Mouse (Mus musculus): Measurements from ENCODE around the gene Rpl13a. TPM values are rescaled to one million over a fixed set of nuclear protein-coding genes. Genes with fewer than 3 reads are reported as not detected.
"Not testable (repeated sequence)": the region's sequence is repeated elsewhere in the genome, so short reads cannot be mapped to it uniquely, and the experiment has no call there.

The Rpl13a gene
- 2,093 and 2,372 TPM in 2 replicates for polyA plus RNA-seq (2012; rRNA removed)

DNA sequence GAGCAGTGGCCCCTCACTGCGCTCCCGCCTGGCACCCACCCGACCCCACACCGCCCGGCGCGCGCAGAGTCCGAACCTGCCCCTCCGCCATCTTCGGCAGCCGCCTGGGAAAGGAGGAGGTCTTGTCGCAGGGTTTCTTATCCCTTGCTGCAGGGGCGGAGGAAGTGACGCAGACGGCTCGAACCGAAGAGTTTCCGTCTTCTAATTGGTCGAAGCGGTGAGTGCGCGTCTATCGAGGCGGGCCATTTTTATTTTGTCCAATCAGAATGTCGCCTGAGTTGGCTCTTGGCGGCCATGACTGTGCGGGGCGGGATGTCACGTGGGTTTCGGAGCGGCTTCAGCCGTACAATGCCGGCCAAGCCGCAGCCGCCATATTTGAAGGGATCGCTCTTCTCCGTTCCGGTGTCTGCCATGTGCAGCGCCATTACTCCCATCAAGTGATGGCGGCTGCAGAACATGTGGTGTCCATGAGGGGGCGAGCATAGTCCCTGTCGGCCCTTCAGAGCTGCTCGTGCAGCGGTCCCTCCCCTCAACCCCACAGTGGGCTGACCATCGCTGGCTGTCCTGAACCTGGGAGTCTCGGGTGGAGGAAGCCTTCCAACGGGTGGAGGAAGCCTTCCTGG lies at the start of gene Rpl13a:
Gene Rpl13a (minus strand): TSS at position 138 of the 623 bp plus-strand sequence.
- under 1% methylated on average over 48 of the region's 48 CpGs for WGBS
- DNase-seq (ENCODE audit: low read depth, low spot score) = peak; percentile 98

DNA sequence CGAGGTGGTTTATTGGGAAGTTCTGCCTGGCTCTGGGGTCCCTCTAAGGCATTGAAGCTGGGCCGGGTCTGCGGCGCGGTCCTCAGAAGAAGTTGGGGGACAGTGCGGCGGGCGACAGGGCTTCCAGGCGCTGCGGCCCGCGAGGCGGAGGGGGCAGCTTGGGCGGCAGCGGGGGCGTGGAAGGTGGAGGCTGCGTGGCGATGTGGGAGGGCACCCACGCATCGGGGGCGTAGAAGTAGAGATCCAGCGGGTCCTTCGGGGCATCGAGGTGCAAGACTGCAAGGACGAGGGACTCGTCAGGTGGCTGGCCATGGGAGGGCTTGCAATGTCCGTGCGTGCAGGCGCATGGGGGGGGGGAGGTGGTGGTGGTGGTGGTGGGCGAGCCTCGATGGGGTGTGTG lies 47.8 kb upstream of the Rpl13a start:
- no peak for DNase-seq (ENCODE audit: low read depth, low spot score)
- WGBS = 4% methylated on average over 30 of the region's 31 CpGs

DNA sequence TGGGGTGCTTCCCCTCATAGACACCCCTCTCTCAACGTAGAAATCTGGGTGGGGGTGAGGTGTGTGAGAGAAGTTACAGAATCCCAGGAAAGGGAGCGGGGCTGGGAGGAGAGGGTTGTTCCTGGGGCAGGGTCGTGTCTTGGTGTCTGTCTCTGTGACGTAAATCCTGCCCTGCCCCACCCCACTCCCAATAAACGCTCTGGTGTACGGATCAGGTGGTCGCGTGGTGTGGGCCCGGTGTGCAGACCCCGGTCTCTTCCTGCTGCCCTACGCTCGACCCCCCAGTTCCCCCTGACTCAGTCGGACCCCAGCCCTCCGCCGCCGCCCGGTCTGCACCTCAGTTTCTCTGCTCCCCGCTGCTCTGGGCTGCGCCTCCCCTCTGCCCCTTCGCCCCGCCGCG lies 47.4 kb upstream of the Rpl13a start:
- 5% methylated on average over 23 of the region's 23 CpGs for WGBS
- no peak for DNase-seq (ENCODE audit: low read depth, low spot score)

DNA sequence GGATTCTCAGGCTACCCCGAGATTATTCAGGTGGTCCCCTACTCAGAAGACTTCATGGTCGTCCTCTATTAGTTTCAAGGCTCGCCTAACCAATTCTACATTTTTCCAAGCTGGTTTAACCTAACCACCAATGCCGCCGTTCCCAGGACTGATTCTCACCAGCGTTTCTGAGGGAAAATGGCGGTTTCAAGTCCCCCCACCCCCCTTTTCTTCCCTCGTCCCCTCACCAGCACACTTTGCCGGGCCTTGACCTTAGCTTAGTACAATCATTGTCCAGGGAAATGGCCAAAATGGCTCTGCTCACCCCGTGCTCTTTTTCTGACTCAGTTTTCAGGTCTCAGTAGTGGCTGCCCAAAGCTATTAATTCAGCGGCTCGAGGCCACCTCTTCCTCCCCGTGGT lies 46.8 kb upstream of the Rpl13a start:
- WGBS = 4% methylated on average over 13 of the region's 13 CpGs

DNA sequence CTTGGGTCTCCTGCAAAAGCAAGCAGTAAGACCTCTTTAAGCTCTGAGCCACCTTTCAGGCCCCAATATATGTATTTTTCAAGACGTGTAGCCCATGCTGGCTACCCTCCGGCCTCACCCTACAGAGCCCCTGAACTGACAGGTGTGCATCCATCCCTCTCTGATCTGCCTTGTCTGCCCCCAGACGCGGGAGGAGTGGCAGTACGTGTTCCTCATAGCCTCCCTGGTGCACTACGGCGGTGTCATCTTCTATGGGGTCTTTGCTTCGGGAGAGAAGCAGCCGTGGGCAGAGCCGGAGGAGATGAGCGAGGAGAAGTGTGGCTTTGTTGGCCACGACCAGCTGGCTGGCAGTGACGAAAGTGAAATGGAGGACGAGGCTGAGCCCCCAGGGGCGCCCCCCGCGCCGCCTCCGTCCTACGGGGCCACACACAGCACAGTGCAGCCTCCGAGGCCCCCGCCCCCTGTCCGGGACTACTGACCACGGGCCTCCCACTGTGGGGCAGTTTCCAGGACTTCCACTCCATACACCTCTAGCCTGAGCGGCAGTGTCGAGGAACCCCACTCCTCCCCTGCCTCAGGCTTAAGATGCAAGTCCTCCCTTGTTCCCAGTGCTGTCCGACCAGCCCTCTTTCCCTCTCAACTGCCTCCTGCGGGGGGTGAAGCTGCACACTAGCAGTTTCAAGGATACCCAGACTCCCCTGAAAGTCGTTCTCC lies 46.2 kb upstream of the Rpl13a start:
- DNase-seq (ENCODE audit: low read depth, low spot score) = no peak
- 8% methylated on average over 29 of the region's 29 CpGs for WGBS

More for the DNA sequence above, 46.8 kb upstream of the Rpl13a start:
- no peak for DNase-seq (ENCODE audit: low read depth, low spot score)

DNA sequence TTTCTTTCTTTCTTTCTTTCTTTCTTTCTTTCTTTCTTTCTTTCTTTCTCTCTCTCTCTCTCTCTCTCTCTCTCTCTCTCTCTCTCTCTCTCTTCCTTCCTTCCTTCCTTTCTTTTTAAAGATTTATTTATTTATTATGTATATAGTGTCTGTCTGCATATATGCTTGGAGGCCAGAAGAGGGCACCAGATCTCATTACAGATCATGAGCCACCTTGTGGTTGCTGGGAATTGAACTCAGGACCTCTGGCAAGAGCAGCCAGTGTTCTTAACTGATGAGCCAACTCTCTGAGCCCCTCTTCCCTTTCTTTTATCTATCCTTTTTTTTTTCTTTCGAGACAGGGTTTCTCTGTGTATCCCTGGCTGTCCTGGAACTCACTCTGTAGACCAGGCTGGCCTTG lies 45.2 kb upstream of the Rpl13a start:
- not testable (repeated sequence) for DNase-seq (ENCODE audit: low read depth, low spot score)
- WGBS = 59% methylated on average over 1 of the region's 1 CpGs

DNA sequence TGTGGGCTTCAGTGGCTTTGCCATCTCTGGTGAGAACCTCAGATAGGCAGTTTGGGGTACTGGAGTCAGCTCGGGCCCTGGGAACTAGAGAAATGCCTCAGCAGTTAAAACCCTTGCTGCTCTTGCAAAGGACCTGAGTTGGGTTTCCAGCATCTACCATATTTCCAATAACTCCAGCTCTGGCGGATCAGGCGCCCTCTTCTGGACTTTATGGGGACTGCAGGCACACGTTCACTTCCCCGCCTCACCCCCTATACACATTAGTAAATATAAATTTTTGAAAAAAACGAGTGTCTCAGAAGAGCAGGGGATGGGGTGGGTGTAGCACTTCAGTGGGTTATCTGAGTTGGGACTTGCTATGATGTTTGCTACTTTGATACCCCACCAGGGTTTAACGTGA lies 44.4 kb upstream of the Rpl13a start:
- 59% methylated on average over 7 of the region's 7 CpGs for whole genome bisulfite sequencing
- no peak for DNase-seq (ENCODE audit: low read depth, low spot score)

DNA sequence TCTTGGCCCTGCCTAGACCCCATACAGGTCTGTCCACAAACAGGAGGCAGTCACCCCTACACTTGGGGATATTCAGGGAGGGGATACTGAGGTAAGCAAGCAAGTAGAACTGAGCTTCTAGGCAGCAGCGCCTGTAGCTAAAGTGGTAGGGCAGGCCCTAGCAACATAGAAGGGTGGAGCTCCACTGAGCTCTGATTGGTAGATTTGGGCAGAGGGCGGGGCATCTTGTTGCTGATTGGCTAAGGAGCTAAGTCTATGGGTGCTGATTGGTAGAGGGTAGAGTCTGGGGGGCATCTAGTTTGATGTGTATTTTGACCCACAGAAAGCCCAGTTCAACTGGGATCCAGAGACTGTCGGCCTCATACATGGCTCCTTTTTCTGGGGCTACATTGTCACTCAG lies 40.9 kb upstream of the Rpl13a start:
- 88% methylated on average over 3 of the region's 3 CpGs for WGBS

DNA sequence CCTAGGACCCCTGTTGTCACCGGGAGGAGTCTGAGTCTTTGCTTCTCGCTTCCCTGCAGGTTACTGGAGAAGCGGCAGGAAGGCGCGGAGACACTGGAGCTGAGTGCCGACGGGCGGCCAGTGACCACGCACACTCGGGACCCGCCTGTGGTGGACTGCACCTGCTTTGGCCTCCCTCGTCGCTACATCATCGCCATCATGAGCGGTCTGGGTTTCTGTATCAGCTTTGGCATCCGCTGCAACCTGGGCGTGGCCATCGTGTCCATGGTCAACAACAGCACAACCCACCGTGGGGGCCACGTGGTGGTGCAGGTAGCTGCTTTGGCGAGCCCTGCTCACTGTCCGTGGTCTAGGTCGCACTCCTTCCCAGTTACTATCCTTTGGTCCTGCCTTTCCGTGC lies 40.1 kb upstream of the Rpl13a start:
- no peak for DNase-seq (ENCODE audit: low read depth, low spot score)
- WGBS = 10% methylated on average over 24 of the region's 24 CpGs

More for the DNA sequence above, 40.9 kb upstream of the Rpl13a start:
- DNase-seq (ENCODE audit: low read depth, low spot score) = no peak

DNA sequence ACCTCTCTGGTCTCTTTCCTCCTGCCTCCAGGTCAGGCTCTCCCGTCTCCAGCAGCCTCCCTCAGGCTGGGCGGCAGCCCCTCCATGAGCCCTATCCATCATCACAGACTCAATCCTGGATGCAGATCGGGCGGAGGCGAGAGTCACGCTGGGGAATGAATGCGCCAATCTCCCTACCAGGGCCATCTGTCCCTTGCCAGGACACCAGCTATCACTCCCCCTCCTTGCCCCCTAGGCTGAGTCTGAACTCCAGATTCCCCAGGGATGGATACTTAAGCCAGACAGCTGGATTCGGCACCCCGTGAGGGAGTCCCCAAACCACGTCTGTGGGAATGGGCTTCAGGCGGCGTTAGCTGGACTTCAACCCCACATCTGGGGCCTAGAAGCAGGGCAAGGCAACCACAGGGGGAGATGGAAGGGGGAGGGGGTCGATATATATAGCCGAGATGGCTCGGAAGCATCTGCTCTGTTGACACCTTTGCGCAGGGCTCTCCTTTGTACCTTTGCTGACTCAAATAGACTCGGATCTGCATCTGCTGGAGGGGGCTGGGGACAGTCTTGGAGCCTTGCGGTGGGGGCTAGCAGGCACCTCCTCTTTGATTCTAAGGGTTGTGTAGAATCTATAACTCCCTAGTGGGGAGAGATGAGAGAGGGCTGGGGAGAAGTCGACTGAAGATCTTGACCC lies 39.3 kb upstream of the Rpl13a start:
- 11% methylated on average over 19 of the region's 19 CpGs for WGBS
- no peak for DNase-seq (ENCODE audit: low read depth, low spot score)

DNA sequence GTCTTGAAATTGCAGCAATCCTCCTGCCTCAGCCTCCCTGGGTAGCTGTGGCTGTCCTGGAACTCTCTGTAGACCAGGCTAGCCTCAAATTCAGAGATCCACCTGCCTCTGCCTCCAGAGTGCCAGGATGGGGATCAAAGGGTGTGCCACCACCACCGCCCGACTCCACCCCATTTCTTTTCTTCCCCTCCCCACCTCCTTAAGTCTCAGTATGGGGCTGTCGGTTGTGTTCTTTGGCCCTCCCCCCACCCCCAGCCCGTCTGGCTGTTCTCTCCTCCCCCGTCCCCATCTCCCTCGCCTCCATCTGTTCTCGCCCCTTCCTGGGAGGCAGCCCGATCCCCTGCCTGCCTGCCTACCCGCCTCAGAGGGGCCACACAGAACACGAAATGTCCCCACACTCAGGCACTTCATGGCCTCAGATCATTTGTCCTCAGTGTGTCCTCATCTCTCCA lies 38.4 kb upstream of the Rpl13a start:
- 35% methylated on average over 10 of the region's 10 CpGs for WGBS
- no peak for DNase-seq (ENCODE audit: low read depth, low spot score)

DNA sequence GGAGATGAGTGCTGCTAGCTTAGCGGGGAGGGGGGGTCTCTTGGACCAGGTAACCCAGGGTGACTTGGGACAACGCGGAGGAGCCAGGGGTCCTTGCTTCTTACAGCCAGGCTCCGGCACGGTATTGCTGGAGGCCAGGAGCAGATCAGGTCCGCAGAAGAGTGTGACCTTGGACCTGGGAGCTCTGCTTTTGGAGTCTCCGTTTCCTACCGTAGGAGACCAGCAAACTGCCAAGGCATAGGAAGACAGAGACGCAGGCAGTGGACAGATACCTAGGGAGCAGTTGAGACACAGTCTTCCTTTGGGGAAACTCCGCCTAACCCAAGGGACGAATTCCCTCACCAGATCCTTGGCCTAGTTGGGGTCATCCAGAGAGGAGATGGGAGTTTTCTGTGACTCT lies 37.1 kb upstream of the Rpl13a start:
- DNase-seq (ENCODE audit: low read depth, low spot score) = no peak
- 63% methylated on average over 11 of the region's 11 CpGs for WGBS

DNA sequence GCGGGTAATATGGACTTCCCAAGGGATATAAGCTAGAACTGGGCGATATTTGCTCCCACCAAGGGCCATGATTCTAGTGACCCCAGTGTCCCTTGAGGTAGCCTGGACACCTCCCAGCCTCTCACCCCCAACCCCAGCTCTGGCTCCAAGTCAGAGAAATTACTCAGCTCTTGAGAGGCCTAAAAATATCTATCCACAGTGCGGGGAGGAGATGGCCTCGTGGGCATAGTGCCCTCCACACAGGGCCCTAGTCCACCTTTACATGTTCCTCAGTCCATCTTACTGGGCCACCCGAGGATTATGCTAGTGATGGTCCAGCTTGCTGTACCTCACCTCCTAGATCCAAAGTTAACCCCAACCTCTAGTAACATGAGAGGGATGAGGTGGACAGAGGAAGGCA lies 36.3 kb upstream of the Rpl13a start:
- 68% methylated on average over 5 of the region's 5 CpGs for WGBS
- no peak for DNase-seq (ENCODE audit: low read depth, low spot score)

DNA sequence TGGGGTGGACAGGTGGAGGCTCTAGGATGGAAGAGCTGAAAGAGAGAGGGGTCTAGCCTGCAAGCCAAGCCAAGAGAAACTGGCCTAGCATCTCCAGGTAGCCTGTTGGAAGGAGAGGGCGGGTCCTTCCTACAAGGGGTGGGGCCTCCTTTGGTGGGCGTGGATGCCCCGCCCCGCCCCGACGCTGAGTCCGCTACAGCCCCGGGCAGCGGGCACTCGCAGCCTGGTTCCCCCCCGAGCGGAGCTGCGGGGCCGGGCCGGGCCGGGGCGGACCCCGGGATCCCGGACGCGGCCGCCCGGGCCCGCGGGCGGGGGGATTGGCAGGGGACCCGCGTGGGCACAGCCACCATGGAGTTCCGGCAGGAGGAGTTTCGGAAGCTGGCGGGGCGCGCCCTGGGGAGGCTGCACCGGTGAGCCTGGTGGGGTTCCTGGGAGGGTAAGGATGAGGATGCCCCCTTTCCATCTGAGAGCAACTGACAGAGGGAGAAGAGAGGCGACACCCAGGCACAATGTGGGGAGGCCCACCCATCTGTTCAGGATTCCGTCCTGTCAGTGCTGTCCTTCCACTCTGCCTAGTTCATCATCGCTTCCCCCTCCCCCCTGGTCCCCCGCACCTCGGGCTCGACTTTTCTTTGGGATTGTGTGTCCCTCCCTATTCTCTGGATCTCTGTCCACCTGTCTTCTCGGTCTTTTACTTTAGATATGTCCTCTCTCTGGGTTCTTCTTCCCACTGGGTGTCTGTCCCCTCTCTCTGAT lies 35.4 kb upstream of the Rpl13a start, which contains the start of gene Slc17a7:
Gene Slc17a7 (plus strand): TSS at position 215 of the 756 bp plus-strand sequence.
- DNase-seq (ENCODE audit: low read depth, low spot score) = no peak
- WGBS = 3% methylated on average over 41 of the region's 41 CpGs

DNA sequence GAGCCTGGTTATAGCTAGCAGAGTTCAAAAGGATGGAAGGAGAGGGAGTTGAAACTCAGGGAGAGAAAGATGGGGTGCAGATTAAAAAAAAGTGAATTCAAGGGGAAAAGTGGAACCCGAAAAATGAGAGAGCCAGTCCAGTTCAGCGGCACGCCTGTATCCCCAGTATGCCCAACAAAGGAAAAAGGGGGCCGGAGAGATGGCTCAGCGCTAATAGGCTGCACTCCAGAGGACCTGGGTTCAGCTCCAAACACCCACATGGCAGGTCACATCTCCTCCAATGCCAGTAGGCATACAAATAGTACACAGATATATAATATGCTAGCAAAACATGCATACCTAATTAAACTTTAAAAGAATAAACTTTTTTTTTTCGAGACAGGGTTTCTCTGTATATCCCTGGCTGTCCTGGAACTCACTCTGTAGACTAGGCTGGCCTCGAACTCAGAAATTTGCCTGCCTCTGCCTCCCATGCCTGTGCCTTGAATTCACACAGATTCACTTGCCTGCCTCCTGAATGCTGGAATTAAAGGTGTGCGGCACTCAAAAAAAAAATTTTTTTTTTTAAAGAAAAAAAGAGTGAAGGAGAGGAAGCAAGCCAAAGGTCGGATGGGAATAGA lies 34.5 kb upstream of the Rpl13a start:
- no peak for DNase-seq (ENCODE audit: low read depth, low spot score)

DNA sequence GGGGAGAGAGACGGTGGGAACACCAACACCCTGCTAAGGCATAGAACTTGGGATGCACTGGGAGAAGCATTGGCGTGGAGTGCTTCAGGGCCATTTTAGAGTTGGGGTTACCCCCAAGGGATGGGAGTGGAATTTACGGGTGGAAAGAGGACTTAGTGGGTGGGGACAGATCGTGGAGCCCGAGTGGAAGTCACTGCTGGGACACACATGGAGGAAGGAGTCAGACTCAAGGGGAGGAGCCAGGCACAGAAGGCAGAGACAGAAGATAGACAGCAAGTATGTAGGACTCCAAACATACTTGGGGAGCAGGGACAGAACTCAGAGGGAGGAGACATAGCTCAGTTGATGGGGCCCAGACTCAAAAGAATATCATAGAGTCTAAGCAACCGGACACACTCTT lies 34.0 kb upstream of the Rpl13a start:
- WGBS = 24% methylated on average over 6 of the region's 6 CpGs
- no peak for DNase-seq (ENCODE audit: low read depth, low spot score)

More for the DNA sequence above, 34.5 kb upstream of the Rpl13a start:
- 69% methylated on average over 9 of the region's 9 CpGs for WGBS

DNA sequence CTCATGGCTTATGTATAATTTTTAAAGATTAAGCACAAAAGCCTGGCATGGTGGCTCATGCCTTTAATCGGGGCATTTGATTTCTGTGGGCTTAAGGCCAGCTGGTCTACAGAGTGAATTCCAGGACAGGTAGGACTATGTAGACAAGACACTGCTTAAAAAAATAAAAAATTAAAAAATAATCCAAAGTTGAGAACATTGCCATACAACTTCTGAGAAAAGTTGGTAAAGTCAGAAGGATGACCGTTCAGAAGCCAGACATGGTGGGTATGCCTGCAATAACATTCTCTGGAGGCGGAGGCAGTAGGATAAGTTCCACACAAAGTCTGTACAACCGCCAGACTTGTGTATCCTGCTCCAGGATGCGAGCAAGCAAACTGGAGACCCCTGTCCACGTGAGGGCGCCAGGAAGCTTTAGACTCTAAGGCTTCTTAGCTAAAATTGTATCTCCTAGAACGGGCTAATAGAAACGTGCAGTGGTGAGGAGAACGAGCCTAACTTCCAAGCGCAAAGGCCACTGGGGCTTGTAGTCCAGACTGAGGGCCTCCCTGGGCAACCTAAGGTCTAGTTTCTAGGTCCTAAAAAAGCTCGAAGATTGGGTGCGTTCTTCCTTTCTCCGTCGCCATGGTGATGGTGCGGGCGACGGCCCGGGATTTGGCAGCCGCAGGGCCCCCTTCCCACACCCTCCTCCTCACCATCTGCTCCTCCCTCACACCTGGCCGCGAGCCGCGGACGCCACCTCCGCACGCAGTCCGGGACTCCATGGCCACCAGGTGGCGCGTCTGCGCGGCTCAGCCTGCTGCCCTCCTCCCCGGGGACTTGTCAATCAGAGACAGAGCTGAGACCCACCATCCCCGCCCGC lies 33.3 kb upstream of the Rpl13a start:
- peak; percentile 44 for DNase-seq (ENCODE audit: low read depth, low spot score)
- 4% methylated on average over 35 of the region's 35 CpGs for WGBS

DNA sequence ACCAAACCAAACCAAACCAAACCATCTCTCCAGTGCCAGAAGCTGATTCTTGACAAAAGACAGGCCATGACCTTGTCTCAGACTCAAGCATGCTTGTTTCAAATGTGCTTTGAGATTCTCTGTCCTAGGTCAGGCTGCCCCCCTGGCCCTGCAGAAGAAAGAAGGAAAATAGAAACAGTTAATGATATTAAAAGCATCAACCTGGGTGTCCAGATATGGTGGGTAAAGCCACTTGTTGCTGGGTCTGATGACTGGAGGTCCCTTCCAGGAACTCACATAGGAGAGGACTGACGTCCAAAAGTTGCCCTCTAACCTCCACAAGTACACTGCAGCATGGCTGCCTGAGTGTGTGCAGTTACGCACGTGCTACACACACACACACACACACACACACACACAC lies 32.3 kb upstream of the Rpl13a start:
- 88% methylated on average over 3 of the region's 3 CpGs for WGBS
- no peak for DNase-seq (ENCODE audit: low read depth, low spot score)

Measured in large intestine, adult 2 months (tissue).